Mouse (Mus musculus) C2C12 (cell line): ENCODE results near the gene Nprl2. TPM values are rescaled to one million over a fixed set of nuclear protein-coding genes. Genes with fewer than 3 reads are reported as not detected.

ENCODE experiments used
- H3K27me3 ChIP-seq: one replicate; pipeline ENCODE4 v1.6.1; 2011; ENCODE audit not compliant: control insufficient read depth, insufficient read depth, insufficient read length
- H3K36me3 ChIP-seq: one replicate; pipeline ENCODE4 v1.6.1; 2011; ENCODE audit not compliant: control insufficient read depth, insufficient read depth
- H3K4me3 ChIP-seq: one replicate; pipeline ENCODE4 v1.5.1; 2011; ENCODE audit warnings: mild to moderate bottlenecking, control low read depth; ENCODE audit not compliant: poor library complexity, insufficient read depth, severe bottlenecking
- H3K79me2 ChIP-seq: one replicate; pipeline ENCODE4 v1.6.1; 2011; ENCODE audit not compliant: control insufficient read depth, insufficient read depth
- H3K79me3 ChIP-seq: one replicate; pipeline ENCODE4 v1.6.1; 2011; ENCODE audit warnings: low read depth, control low read depth
- H3ac ChIP-seq: one replicate; pipeline ENCODE3; 2011; ENCODE audit warnings: low read depth; ENCODE audit not compliant: control insufficient read depth, insufficient read length
- CEBPB ChIP-seq: IDR thresholded peaks from one replicate; pipeline ENCODE4 v1.6.1; 2011; ENCODE audit warnings: low read depth, mild to moderate bottlenecking, control low read depth, moderate library complexity
- CTCF ChIP-seq: IDR thresholded peaks from one replicate; pipeline ENCODE4 v1.5.1; 2011; ENCODE audit not compliant: control insufficient read depth, insufficient read depth, insufficient read length
- FOSL1 ChIP-seq: IDR thresholded peaks from one replicate; pipeline ENCODE4 v1.8.0; 2011; ENCODE audit warnings: mild to moderate bottlenecking, low read length; ENCODE audit not compliant: poor library complexity, insufficient read depth, severe bottlenecking
- MAX ChIP-seq: IDR thresholded peaks from one replicate; pipeline ENCODE4 v1.6.1; 2011; ENCODE audit warnings: mild to moderate bottlenecking, control low read depth
- MYOD1 ChIP-seq: IDR thresholded peaks from one replicate; pipeline ENCODE4 v1.6.1; 2011; ENCODE audit warnings: low read depth; ENCODE audit not compliant: control insufficient read depth, insufficient read length
- MYOG ChIP-seq: IDR thresholded peaks from one replicate; pipeline ENCODE4 v1.6.1; 2011; ENCODE audit not compliant: control insufficient read depth, insufficient read length; ENCODE audit errors: extremely low read depth
- USF1 ChIP-seq: IDR thresholded peaks from one replicate; pipeline ENCODE4 v1.6.1; 2011; ENCODE audit warnings: low read depth, mild to moderate bottlenecking, control low read depth, moderate library complexity
- long read RNA-seq, 2 experiments: library from polyadenylated mRNA; unstranded; transcript quantifications; one replicate each; pipeline ENCODE4 v2.0.0; 2019 to 2020
- polyA plus RNA-seq: library from polyadenylated mRNA; unstranded; fragments of >200 nt; fragmentation: generic; extraction: Trizol; gene quantifications from one replicate; pipeline ENCODE4 v1.2.1, GENCODE M21; 2012; ENCODE audit warnings: missing spikeins

Gene Nprl2
- polyA plus RNA-seq = 12.8 TPM
- long read RNA-seq, experiment 1, transcript Nprl2-201 (11 exons, 1,441 nt) = major isoform, 24 of 28 reads
- long read RNA-seq, experiment 1, partial matches to known transcripts = 0 of 28 reads
- long read RNA-seq, experiment 1, other reads (novel, unspliced or antisense) = 4 of 28 reads
- long read RNA-seq, experiment 2, transcript Nprl2-201 (11 exons, 1,441 nt) = major isoform, 49 of 54 reads
- long read RNA-seq, experiment 2, partial matches to known transcripts = 1 of 54 reads
- long read RNA-seq, experiment 2, other reads (novel, unspliced or antisense) = 4 of 54 reads

DNA sequence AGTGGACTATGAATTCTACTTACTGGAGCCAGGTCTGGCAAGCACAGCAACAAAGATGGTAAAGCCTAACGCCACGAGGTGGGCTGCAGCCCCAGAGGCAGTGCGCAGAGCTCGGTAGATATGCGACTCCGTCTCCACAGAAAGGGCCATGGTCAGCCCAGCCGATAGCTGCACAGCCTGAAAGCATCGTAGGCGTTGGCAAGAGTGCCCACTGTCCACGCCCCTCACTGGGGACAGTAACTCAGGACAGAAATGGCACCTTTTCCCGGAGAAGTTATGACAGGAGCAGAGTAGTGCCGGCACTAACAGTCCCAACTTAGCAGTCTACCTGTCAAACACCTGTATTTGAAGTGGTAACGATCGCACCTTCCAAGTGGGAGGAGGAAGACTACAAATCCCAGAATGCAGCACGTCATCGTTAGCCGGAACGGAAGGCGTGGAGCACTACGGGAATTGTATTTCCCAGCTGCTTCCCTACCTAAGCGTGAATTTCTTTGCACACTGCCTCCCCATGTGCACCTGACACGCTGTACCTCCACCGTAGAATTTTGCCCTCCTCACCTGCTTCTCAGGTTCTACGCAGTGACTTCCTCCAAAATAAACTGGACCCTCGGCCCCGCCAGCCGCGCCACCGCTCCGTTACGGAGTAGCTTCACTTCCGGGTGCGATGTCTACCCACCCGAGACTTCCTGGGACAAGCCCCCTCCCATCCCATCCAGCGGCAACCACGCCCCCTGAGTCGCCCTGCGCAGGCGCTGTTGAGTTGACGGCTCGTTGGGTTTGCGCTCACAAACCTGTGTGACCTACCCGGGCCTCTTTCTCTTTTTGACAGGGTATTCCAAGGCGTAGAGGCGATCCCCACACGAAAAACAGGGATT is at the start of gene Nprl2, which contains the start of gene Cyb561d2:
Gene Nprl2 (plus strand): TSS at position 753 of the 878 bp plus-strand sequence.
Gene Cyb561d2 (minus strand): TSS at position 720 of the 878 bp plus-strand sequence.
- peaks cover 9% of the 10 kb centered on the region for H3K79me2 ChIP-seq
- peak within 1 kb of the TSS; percentile 43 for H3ac ChIP-seq
- TF ChIP-seq CEBPB (no peak), CTCF (no peak), MYOG (no peak), FOSL1 (no peak), USF1 (no peak), MAX (no peak), MYOD1 (no peak)
- H3K79me3 ChIP-seq = peaks cover 7% of the 10 kb centered on the region
- no peaks in the 10 kb centered on the region for H3K27me3 ChIP-seq
- peak within 1 kb of the TSS; percentile 38 for H3K4me3 ChIP-seq
- H3K36me3 ChIP-seq = peaks cover 15% of the 10 kb centered on the region

DNA sequence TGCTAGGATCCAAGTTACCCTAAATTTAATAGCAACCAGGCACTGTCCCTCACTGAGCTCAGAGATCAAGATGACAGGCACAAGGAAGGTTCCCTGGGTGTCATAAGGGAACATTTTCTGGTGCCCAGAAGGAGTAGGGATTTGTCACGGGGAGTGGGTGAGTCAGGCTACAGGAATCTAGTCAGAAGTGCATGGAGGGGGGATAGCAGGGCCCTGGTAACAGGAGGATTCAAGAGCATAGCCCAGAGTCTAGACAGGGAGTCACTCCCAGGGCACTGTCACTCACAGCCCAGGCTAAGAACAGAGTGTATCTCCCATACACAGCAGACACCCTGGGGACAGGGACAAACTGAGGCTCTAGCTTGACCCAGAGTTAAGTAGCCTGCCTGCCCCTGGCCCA is 48.5 kb upstream of the Nprl2 start:
- Histone ChIP-seq H3K36me3 (no peaks in the 10 kb centered on the region), H3ac (no peak overlapping the region), H3K79me2 (no peaks in the 10 kb centered on the region), H3K27me3 (peaks cover 23% of the 10 kb centered on the region), H3K79me3 (no peaks in the 10 kb centered on the region), H3K4me3 (no peak overlapping the region)
- TF ChIP-seq CEBPB (no peak), MYOD1 (no peak), MYOG (no peak), MAX (no peak), FOSL1 (no peak), CTCF (no peak), USF1 (no peak)

DNA sequence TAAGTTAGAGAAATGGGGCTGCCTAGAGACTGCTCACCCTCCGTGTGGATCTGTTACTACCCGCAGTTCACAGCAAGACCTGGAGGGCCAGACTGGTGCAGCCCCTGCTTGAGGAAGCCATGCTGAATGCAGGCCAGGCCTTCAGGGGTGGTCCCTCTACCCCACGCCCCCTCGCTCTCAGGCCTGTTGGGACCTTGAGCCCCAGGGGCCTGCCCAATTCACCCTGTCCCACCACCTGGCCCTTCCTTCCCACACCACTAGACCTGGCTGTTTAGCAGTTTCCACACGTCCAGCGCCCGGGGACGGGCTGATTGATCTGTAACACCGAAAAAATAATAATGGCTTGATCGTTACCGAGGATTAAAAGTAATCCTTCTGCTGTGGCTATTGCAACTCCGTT is 47.8 kb upstream of the Nprl2 start:
- Histone ChIP-seq H3K79me3 (no peaks in the 10 kb centered on the region), H3ac (no peak overlapping the region), H3K27me3 (peaks cover 30% of the 10 kb centered on the region), H3K36me3 (no peaks in the 10 kb centered on the region), H3K79me2 (no peaks in the 10 kb centered on the region), H3K4me3 (no peak overlapping the region)
- no peak for TF ChIP-seq FOSL1
- TF ChIP-seq MYOG = no peak
- no peak for TF ChIP-seq USF1
- TF ChIP-seq MYOD1 = no peak
- TF ChIP-seq CEBPB = no peak
- no peak for TF ChIP-seq CTCF
- TF ChIP-seq MAX = no peak

DNA sequence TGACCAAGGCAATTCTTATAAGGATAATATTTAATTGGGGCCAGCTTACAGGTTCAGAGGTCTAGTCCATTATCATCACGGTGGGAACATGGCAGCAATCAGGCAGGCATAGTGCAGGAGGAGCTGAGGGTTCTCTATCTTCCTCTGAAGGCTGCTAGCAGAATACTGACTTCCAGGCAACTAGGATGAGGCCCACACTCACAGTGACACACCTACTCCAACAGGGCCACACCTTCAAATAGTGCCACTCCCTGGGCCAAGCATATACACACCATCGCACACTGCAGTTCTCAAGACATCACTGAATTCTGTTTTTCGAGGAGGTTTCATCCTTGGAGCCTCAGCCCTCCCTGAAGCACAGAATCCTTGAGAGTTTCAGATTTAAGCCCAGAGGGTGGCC is 45.7 kb upstream of the Nprl2 start:
- no peak overlapping the region for H3K4me3 ChIP-seq
- no peaks in the 10 kb centered on the region for H3K79me2 ChIP-seq
- peaks cover 47% of the 10 kb centered on the region for H3K27me3 ChIP-seq
- no peak for TF ChIP-seq USF1
- no peak for TF ChIP-seq CTCF
- TF ChIP-seq MAX = no peak
- no peak for TF ChIP-seq MYOG
- TF ChIP-seq FOSL1 = no peak
- TF ChIP-seq MYOD1 = no peak
- TF ChIP-seq CEBPB = no peak
- no peaks in the 10 kb centered on the region for H3K36me3 ChIP-seq
- no peaks in the 10 kb centered on the region for H3K79me3 ChIP-seq
- no peak overlapping the region for H3ac ChIP-seq

DNA sequence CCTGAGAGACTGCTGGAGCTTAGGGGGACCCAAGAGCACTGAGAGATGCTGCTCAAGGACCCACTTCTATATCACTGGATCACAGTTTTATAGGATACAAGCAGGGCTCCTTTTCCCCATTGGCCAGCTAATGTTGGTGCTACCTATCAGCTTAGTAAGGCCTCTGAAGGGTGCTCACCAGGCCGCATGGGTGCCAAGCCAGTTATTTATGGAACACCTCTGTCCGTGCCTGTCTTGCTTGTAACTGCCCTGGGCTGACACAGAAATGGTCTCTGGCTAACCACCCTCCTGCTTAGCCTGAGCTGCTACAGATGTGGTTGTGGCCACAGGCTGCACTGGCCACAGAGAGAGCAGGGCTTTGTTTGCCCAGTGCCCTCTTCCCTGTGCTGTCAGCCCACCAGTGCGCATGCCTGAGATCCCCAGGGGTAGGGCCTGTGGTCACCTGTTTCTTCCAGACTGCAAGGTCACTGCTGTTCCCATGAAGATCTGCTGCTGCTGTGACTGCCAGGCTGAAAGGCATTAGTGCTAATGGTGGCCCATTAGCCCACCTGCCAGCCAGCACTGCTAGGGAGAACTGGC is 41.2 kb upstream of the Nprl2 start:
- TF ChIP-seq USF1 (no peak), MAX (no peak), CTCF (no peak), FOSL1 (no peak), MYOG (no peak), CEBPB (no peak), MYOD1 (no peak)

More for the DNA sequence above, 41.2 kb upstream of the Nprl2 start:
- H3K4me3 ChIP-seq = no peak overlapping the region
- no peaks in the 10 kb centered on the region for H3K36me3 ChIP-seq
- H3K79me2 ChIP-seq = no peaks in the 10 kb centered on the region
- H3K27me3 ChIP-seq = peaks cover 77% of the 10 kb centered on the region
- no peak overlapping the region for H3ac ChIP-seq
- no peaks in the 10 kb centered on the region for H3K79me3 ChIP-seq
